Mouse (Mus musculus): ENCODE data around the gene 1700024G13Rik.
"Not testable (repeated sequence)": the region's sequence is repeated elsewhere in the genome, so short reads cannot be mapped to it uniquely, and the experiment has no call there.

The 1700024G13Rik gene

GRCm38 (mm10) chr14:32388196-32388595 lies at the start of gene 1700024G13Rik:
TSS of gene 1700024G13Rik (minus strand) at chr14:32388391.
- no peak for DNase-seq (ENCODE audit: low spot score in 2 of 2)

- DNase-seq (ENCODE audit: low spot score in 2 of 2): no peak
Measured at GRCm38 (mm10) chr14:32437352-32437793, 49.2 kb upstream of the 1700024G13Rik start.

GRCm38 (mm10) chr14:32429030-32429602 lies 40.9 kb upstream of the 1700024G13Rik start:
- no peak for DNase-seq (ENCODE audit: low spot score in 2 of 2)

- no peak for DNase-seq (ENCODE audit: low spot score in 2 of 2)
Measured at GRCm38 (mm10) chr14:32423946-32424345, 35.8 kb upstream of the 1700024G13Rik start.

GRCm38 (mm10) chr14:32418747-32419146 lies 30.6 kb upstream of the 1700024G13Rik start:
- DNase-seq (ENCODE audit: low spot score in 2 of 2): no peak

- no peak for DNase-seq (ENCODE audit: low spot score in 2 of 2)
Measured at GRCm38 (mm10) chr14:32412075-32412474, 23.9 kb upstream of the 1700024G13Rik start.

DNA sequence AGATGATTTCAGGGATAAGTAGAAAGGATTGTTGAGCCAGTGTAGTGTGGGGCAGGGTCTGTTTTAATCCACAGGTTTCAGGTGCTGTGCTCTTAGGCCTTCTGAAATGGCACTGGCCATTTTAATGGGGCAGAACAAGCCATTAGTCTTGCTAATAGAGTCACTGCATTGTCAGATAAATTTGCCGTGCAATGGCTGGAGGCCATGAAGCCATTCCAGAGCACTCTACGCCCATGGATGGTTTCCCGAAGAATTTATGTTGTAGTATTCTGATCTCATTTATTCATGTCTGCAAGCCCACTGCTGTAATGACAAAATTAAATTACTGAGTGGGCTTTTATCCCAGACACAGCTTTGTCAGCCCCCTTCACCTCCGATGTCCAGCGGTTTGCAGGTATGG lies 21.9 kb upstream of the 1700024G13Rik start:
- DNase-seq (ENCODE audit: low spot score in 2 of 2): no peak

DNA sequence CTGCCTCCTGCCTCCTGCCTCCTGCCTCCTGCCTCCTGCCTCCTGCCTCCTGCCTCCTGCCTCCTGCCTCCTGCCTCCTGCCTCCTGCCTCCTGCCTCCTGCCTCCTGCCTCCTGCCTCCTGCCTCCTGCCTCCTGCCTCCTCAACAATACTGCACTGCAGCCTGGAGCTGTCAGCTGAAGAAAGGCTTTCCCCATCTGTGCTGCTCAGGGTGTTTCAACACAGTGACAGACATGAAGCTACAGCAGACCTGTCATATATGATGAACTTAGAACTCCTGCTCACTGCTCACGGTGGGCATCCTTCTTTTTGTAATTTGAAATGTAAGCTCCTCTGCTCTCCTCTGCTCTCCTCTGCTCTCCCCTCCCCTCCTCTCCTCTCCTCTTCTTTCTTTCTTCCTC lies 17.2 kb upstream of the 1700024G13Rik start:
- not testable (repeated sequence) for DNase-seq (ENCODE audit: low spot score in 2 of 2)

DNA sequence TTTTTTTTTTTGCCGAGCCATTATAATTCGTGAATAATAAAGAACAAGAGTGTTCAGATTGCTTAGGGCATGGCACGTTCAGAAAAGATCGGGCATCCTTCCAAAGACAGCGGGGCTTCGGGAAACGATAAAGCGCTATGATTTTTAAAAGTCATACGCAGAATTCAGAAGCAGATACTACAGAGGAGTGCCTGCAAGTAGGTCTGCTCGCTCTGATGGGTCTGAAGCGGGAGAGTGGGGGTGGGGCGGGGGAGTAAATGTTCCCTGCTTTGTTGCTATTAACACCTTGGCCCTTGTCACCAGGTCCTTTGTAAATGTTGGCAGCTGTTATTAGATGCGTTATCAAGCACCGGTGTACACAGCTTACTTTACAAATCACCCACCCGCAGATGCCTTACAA lies 6.6 kb downstream of the 1700024G13Rik start:
- DNase-seq (ENCODE audit: low spot score in 2 of 2): no peak

DNA sequence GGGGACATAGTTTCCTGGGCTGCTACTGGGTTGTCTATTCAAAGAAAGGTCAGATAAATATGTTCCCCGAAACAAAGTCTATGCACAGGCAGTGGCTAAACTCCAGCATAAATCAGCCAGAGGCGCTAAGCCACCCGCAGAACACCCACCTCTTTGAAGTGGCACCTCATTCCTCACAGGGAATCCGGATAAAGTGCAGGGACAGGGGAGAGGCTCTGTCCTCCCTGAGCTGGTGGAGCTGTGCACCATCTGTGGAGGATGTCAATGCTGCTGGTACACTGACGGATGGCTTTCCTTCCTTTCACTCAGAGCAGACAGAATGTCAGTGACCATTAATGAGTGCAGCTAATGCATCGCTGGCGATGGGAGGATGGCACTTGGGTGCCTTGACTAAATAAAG lies 7.1 kb downstream of the 1700024G13Rik start:
- DNase-seq (ENCODE audit: low spot score in 2 of 2): no peak

- DNase-seq (ENCODE audit: low spot score in 2 of 2): no peak
Measured at GRCm38 (mm10) chr14:32380099-32380480, 8.1 kb downstream of the 1700024G13Rik start.

- no peak for DNase-seq (ENCODE audit: low spot score in 2 of 2)
Measured at GRCm38 (mm10) chr14:32379395-32380098, 8.6 kb downstream of the 1700024G13Rik start.

- DNase-seq (ENCODE audit: low spot score in 2 of 2): no peak
Measured at GRCm38 (mm10) chr14:32372510-32372909, 15.7 kb downstream of the 1700024G13Rik start.

- DNase-seq (ENCODE audit: low spot score in 2 of 2): no peak
Measured at GRCm38 (mm10) chr14:32369756-32370155, 18.4 kb downstream of the 1700024G13Rik start.

DNA sequence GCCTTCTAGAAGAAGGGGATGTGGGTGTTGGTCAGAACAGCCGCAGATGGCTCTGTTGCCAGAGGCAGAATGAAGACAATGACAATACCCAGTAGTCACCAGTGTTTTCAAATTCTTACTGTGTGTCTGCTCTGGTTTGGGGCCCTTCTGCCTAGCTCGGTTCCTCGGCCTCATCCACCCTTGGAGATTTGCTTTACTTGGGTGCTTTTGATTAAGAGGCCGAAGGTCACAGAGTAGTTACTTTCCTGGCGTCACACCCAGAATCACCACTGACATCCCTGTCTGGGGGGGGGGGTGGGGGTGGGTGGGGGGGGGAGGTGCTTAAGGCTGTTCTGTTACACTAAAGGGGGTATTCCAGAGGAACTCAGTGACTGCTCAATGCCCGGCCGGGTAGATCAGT lies 23.8 kb downstream of the 1700024G13Rik start:
- no peak for DNase-seq (ENCODE audit: low spot score in 2 of 2)

- DNase-seq (ENCODE audit: low spot score in 2 of 2): not testable (repeated sequence)
Measured at GRCm38 (mm10) chr14:32351181-32351920, 36.8 kb downstream of the 1700024G13Rik start.

- no peak for DNase-seq (ENCODE audit: low spot score in 2 of 2)
Measured at GRCm38 (mm10) chr14:32347307-32347706, 40.9 kb downstream of the 1700024G13Rik start.

GRCm38 (mm10) chr14:32344694-32345093 lies 43.5 kb downstream of the 1700024G13Rik start:
- DNase-seq (ENCODE audit: low spot score in 2 of 2): no peak

GRCm38 (mm10) chr14:32344176-32344575 lies 44.0 kb downstream of the 1700024G13Rik start:
- no peak for DNase-seq (ENCODE audit: low spot score in 2 of 2)

DNA sequence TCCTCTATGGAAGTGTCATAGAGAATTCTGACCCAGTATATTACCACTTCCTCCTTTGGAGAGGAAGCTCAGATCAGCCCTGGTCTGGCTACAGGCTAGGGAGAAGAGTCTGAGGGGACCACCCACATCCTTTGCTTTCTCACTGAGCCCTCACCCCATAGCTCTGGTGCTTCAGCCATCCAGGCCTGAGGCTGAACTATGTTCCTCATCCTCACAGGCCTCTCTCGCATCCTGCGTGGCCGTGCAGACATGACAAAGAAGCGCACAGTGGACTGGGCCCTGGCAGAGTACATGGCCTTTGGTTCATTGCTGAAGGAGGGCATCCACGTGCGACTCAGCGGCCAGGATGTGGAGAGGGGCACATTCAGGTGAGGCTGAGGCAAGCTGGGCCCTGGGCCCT lies 46.4 kb downstream of the 1700024G13Rik start:
- DNase-seq (ENCODE audit: low spot score in 2 of 2): no peak

GRCm38 (mm10) chr14:32336547-32336946 lies 51.6 kb downstream of the 1700024G13Rik start:
- DNase-seq (ENCODE audit: low spot score in 2 of 2): no peak

DNA sequence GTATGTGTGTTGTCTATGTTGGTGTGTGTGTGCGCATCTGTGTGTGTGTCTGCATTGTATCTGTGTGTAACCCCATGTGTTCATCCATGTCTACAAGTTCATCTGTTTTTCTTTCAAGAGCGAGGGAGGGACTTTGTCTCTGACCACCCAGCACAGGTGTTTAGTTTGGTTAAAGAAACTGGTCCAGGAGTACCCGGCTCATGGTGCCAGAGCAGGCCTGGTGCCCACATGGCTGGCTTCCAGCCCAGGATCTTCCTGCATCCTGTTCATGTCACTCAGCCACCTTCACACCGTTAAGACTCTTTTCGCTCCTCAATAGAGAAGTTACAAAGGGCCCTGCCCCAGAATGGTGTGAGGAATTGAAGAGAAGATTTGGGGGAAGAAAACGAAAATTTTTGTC lies 52.2 kb downstream of the 1700024G13Rik start:
- DNase-seq (ENCODE audit: low spot score in 2 of 2): no peak

All from urinary bladder, adult 18-20 months (tissue).